Mouse (Mus musculus): ENCODE measurements around the gene Gm10447.
"Not testable (repeated sequence)": the region's sequence is repeated elsewhere in the genome, so short reads cannot be mapped to it uniquely, and the experiment has no call there.

Gene Gm10447

GRCm38 (mm10) chr11:53443861-53444260 lies 13.0 kb downstream of the Gm10447 start:
- peak; percentile 36 for DNase-seq (ENCODE audit: low spot score)

DNA sequence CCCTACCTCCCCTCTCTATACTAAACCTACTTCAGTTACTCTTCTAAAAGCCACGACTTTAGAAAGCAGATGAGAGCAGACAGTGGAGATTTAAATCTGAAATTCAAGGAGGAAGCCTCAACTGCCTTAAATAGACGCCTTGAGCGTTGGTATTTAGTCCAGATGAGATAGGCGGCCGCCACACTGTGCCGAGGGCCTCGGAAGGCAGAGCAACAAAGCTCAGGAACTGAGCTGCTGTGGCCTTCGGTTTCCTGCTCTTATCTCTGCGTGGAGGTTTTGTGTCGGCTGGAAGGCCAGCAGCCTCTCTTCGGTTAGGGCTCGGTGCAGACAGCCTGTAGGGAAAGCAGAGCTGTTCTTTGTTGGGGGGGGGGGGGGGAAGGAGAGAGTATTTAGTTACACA lies 15.0 kb downstream of the Gm10447 start:
- DNase-seq (ENCODE audit: low spot score) = no peak

DNA sequence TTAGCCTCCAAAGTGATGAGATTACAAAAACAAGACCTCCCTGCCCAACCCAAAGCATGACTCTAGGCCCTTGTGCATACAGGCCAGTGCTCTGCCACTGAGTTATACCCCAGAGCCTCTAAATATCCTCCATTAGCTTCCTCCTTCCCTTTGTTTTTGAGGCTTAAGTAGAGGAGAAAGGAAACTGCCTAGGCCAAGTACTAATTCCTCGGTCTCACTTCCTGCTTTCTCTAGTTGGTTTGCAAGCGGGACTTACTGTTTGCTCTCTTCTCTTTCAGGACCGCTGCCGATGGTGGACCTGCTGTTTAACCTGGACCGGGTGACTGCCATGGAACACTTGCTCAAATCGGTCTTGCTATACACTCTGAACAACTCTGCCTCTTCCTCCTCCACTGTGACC lies 20.6 kb downstream of the Gm10447 start:
- DNase-seq (ENCODE audit: low spot score) = no peak

DNA sequence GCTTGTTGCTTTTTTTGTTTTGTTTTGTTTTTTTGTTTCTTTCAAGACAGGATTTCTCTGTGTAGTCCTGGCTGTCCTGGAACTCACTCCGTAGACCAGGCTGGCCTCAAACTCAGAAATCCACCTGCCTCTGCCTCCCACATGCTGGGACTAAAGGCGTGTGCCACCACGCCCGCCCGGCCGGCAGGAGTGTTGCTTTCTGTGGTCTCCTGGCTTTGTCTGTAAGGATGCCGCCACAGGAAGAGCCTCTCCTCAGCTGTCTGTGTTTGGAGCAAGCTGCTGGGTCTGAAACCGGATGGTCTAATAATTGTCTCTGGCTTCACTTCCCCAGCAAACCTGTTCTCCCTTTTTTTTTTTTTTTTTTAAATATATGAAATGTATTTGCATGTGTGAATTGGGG lies 21.4 kb downstream of the Gm10447 start:
- no peak for DNase-seq (ENCODE audit: low spot score)

GRCm38 (mm10) chr11:53433057-53433456 lies 23.9 kb downstream of the Gm10447 start:
- DNase-seq (ENCODE audit: low spot score) = no peak

- DNase-seq (ENCODE audit: low spot score) = no peak
Measured at GRCm38 (mm10) chr11:53431347-53432056, 25.4 kb downstream of the Gm10447 start.

- peak; percentile 99 for DNase-seq (ENCODE audit: low spot score)
Measured at GRCm38 (mm10) chr11:53430670-53431346, 26.1 kb downstream of the Gm10447 start, which contains the start of the genes Uqcrq and Gdf9. Uqcrq (minus strand) TSS chr11:53430831. Gdf9 (plus strand) TSS chr11:53431023.

DNA sequence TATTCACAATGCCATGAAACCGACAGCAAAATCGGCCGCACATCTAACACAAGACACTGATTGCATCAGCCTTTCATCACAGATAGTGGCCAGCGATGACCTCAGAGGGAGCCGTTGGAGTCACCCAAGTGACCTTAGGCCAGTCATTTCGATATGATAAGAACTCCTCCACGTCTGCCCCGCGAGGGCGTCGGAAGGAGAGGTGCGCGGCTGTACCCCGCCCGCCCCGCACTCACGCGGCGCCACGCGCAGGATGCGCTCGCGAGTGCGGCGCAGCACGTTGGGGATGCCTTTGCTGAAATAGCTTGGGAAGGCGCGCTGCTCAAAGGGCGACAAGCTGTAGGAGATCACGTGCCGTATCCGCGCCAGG lies 26.6 kb downstream of the Gm10447 start:
- peak; percentile 26 for DNase-seq (ENCODE audit: low spot score)

DNA sequence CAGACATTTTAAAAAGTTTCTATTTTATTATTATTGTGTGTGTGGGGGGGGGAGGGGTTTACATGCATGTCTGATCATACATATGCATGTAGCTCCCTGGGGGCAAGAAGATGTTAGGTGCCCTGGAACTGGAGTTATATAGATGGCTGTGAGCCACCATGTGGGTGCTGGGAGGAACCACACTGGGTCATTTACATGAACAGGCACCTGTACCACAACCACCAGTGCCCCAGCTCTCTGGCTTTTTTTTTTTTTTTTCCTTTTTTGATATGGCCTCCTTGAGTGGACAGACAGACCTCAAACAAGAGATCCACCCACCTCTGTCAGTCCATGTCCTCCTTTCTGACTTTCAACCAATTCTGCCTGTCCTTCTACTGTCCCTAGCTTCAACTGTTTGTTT lies 27.7 kb downstream of the Gm10447 start:
- DNase-seq (ENCODE audit: low spot score) = no peak

DNA sequence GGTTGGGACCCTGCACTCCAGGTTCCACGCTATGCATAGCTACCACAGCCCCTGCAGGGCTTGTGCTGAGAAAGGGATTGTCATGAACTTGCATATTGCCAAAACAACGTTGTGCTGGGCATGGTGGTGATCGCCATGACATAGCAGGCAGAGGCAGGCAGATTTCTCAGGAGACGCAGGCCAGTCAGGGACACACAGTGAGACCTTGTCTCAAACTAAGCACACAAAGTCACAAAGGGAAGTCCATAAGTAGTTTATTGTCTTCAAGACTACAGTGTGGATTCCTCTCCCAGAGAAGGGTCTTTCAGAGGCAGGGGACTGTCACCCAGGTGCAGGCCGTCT lies 28.2 kb downstream of the Gm10447 start:
- no peak for DNase-seq (ENCODE audit: low spot score)

DNA sequence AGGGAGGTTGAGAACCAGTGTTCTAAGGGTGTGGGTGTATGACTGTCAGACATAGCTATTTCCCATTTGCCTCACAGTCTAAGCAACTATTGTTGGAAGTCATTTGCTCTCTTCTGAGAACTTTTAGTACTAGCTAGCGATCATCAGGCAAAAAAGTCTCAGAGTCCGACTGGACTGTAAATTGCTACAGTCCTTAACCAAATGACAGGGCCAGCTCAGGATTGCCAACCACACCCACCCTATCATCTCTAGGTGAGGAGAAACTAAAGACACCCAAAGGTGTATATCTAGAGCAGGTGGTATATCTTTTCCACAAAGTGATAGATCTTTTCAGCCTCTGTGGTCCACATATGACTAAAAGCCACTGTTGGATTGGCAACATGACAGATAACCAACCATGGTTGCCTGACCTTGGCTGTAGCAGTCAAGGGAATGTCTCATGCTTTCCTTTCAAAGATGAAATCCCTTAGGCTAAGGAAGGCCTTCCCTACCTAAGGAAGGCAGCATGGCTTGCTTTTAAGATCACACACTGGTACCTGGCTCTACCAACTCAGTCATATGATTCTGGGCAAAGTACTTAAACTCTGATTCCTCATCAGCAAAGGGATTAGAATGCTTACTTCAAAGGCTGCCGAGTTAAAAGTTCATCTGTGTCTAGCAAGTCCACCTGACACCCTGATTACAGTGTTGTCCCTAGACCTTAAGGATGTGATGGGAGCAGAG lies 28.8 kb downstream of the Gm10447 start:
- DNase-seq (ENCODE audit: low spot score) = no peak

DNA sequence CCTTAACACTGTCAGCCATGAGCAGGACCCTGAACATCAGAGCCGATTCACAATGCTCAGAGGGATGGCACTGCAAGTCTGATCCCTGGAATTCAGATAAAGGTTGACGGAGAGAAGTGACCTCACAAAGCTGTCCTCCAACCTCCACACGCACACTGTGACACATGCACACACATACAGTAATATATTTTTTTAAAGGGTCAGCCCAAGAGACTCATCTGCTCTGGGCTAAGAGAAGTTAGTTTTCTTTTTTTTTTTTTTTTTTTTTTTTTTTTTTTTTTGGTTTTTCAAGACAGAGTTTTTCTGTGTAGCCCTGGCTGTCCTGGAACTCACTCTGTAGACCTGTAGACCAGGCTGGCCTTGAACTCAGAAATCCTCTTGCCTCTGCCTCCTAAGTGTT lies 30.0 kb downstream of the Gm10447 start:
- not testable (repeated sequence) for DNase-seq (ENCODE audit: low spot score)

- no peak for DNase-seq (ENCODE audit: low spot score)
Measured at GRCm38 (mm10) chr11:53425711-53426255, 31.1 kb downstream of the Gm10447 start.

GRCm38 (mm10) chr11:53425251-53425650 lies 31.7 kb downstream of the Gm10447 start:
- no peak for DNase-seq (ENCODE audit: low spot score)

- no peak for DNase-seq (ENCODE audit: low spot score)
Measured at GRCm38 (mm10) chr11:53424826-53425225, 32.1 kb downstream of the Gm10447 start.

- DNase-seq (ENCODE audit: low spot score) = no peak
Measured at GRCm38 (mm10) chr11:53423036-53423435, 33.9 kb downstream of the Gm10447 start, which contains the start of gene Leap2. Leap2 (minus strand) TSS chr11:53423170.

DNA sequence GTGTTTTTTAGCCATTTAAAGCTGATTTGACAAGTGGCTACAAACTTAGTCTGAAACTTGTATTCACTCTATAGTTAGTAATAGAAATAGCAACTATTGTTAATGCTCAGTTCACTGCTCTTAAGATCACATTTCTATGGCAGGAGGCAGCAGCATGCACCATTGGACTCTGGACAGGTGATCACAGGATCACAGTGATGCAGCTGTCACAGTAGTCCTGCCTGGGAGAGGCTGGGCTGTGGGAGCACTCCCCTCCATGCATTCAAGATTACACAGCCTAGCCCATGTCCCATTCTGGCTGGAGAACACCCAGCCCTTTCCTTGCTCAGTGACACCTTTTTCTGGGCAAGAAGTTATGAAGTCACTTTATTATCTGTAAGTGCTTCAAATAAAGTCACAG lies 38.9 kb downstream of the Gm10447 start:
- no peak for DNase-seq (ENCODE audit: low spot score)

DNA sequence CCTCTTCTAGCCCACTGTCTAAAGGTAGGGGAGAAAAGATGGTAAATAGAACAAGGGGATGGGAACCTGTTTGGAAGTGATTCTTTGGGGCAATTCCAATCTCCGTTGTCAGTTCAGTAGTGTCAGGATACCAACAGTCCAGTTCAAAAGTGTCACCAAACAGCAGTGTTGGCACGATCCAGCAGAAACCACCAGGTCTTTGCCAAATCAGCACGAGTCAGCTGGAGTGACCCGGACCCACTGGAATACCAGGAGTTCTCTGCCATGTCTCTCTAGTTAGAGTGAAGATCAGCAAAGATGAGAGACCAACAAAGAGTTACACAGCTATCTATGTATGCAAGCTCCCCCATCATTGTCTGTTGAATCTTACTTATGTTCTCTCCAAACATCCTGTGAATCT lies 43.0 kb downstream of the Gm10447 start:
- no peak for DNase-seq (ENCODE audit: low spot score)

DNA sequence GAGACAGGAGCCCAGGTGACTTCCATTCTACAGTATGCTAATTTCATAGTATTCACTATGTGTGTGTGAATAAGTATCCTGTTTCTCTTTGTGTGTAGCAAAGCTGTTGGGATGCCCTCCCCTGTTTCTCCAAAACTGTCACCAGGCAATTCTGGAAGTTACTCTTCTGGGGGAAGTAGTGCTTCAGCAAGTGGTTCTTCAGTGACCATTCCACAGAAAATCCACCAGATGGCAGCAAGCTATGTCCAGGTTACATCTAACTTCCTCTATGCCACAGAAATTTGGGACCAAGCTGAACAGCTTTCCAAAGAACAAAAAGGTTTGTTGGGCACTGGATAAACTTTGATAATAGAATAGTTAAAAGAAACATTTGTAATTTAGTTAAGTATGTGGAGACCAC lies 45.2 kb downstream of the Gm10447 start:
- no peak for DNase-seq (ENCODE audit: low spot score)

Measured in layer of hippocampus, adult 9-10 months (tissue).